Mouse (Mus musculus): ENCODE results near the gene Cuedc2.
A peak's percentile ranks its signal among the peaks of the same experiment; 100 is the strongest.

The Cuedc2 gene

DNA sequence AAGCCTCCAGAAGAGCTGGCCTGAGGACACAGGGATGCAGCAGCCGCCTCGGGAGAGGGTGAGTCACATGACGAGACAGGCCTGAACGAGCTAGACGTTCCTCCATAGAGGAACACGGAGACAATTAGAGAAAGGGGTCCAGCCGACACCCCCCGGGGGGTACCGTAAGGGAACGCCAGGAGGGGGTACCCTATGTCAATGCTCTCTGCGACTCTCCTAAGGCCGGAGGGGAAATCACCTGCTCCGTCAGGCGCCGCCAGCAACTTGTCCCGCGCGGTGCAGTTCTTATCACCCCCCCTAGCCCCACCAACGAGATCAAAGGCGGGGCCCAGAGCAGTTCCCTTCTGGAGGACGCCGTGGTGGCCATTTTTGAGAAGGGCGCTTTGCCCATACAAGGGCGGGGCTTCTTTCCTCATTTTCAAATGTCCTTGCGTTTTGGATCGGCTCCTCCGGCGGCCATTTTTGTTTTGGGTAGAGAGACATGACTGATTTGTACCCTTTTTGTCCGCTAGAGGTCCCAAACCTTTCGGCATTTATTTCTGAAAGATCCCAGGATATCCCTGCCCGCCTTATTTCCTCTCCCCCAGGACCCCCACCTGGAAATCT lies at the start of gene Cuedc2:
Gene Cuedc2 (minus strand): TSS at position 372 of the 606 bp plus-strand sequence.
- peak; percentile 95 to 99 for DNase-seq (ENCODE audit: low spot score in 2 of 2)

- no peak for DNase-seq (ENCODE audit: low spot score in 2 of 2)
These were observed 43.8 kb upstream of the Cuedc2 start for GRCm38 (mm10) chr19:46382275-46382674.

DNA sequence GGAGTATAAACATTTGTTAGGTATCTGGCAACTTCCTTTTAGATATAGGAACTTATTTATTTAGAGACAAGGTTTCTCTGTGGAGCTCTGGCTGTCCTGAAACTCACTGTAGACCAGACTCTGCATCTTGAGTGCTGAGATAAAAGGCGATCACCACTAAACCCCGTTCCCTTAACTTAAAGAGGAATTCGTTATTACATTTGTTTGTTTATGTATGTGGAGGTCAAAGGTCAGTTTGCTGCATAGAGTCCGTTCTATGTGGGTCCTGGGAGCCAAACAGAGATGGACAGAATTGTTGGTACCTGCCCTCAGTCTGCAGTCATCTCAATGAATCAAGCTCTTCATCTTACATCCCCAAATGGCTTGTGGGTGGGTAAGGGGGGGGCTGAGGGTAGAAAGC lies 37.4 kb upstream of the Cuedc2 start:
- no peak for DNase-seq (ENCODE audit: low spot score in 2 of 2)

DNA sequence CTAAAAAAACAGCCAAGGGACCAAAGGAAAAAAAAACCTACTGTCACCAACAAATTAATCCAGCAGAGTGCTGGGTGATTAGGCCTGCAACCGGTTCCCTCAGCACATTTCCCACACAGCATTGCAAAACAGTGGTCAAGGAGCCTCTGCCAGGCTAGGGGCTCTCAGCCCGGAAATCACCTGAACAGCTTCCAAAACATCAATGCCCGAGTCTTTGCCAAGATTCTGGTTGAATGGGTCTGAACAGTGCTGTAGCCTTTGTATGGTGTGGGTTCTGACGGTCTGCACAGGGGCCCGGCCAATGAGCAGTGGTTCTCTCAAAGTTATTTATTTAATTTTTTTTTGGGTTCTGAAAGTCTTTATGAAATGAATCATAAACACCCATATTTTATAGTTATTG lies 37.0 kb upstream of the Cuedc2 start:
- DNase-seq (ENCODE audit: low spot score in 2 of 2), result no peak

GRCm38 (mm10) chr19:46374477-46375088 lies 36.1 kb upstream of the Cuedc2 start:
- no peak for DNase-seq (ENCODE audit: low spot score in 2 of 2)

DNA sequence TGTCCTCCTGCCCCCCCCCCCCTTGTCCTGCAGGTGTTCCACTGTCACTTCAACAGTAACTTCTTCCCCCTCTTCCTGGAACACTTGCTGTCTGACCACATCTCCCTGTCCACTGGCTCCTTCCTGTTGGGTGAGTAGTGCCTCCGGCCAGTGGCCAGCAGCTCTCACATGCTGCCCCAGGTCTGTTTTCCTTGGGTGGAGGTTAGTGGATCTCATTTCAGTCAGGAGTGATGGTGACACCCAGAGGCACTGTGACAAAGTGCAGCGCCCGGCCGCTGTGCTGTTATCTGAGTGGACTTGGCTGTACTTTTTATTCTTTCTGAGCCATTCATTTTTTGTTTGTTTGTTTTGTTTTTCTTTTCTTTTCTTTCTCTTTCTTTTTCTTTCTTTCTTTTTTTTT lies 30.7 kb upstream of the Cuedc2 start:
- peak; percentile 62 to 67 for DNase-seq (ENCODE audit: low spot score in 2 of 2)

GRCm38 (mm10) chr19:46367798-46368590 lies 29.5 kb upstream of the Cuedc2 start:
- DNase-seq (ENCODE audit: low spot score in 2 of 2), result no peak

GRCm38 (mm10) chr19:46363294-46364009 lies 24.9 kb upstream of the Cuedc2 start:
- DNase-seq (ENCODE audit: low spot score in 2 of 2), result no peak

- no peak for DNase-seq (ENCODE audit: low spot score in 2 of 2)
These were observed 23.6 kb upstream of the Cuedc2 start for GRCm38 (mm10) chr19:46362104-46362503.

DNA sequence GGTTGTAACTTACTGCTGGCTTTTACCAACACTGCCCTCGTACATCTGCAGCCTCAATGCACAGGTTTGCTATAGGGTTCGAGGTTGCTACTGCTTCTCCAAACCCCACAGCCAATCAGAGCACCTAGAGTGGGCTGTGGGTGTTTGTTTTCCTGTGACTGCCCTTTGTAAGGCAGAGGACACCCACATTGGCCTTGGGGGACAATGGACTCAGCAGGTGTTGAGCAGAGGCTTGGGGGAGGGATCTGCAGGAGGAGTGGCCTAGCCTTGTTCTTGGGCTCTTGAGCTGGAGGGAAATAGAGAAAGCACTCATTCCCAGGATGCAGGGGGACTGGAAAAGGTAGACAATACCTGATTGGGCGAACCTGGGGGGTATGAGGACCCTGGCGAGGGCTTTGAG lies 19.9 kb upstream of the Cuedc2 start:
- no peak for DNase-seq (ENCODE audit: low spot score in 2 of 2)

- DNase-seq (ENCODE audit: low spot score in 2 of 2), result no peak
These were observed 19.1 kb upstream of the Cuedc2 start for GRCm38 (mm10) chr19:46357344-46358280.

- peak; percentile 81 to 85 for DNase-seq (ENCODE audit: low spot score in 2 of 2)
These were observed 18.2 kb upstream of the Cuedc2 start for GRCm38 (mm10) chr19:46356701-46357138.

GRCm38 (mm10) chr19:46350168-46350932 lies 11.8 kb upstream of the Cuedc2 start, which contains the start of gene 2310034G01Rik:
Gene 2310034G01Rik (minus strand): TSS chr19:46350302.
- DNase-seq (ENCODE audit: low spot score in 2 of 2), result no peak

- no peak for DNase-seq (ENCODE audit: low spot score in 2 of 2)
These were observed 11.0 kb upstream of the Cuedc2 start for GRCm38 (mm10) chr19:46349550-46349949.

DNA sequence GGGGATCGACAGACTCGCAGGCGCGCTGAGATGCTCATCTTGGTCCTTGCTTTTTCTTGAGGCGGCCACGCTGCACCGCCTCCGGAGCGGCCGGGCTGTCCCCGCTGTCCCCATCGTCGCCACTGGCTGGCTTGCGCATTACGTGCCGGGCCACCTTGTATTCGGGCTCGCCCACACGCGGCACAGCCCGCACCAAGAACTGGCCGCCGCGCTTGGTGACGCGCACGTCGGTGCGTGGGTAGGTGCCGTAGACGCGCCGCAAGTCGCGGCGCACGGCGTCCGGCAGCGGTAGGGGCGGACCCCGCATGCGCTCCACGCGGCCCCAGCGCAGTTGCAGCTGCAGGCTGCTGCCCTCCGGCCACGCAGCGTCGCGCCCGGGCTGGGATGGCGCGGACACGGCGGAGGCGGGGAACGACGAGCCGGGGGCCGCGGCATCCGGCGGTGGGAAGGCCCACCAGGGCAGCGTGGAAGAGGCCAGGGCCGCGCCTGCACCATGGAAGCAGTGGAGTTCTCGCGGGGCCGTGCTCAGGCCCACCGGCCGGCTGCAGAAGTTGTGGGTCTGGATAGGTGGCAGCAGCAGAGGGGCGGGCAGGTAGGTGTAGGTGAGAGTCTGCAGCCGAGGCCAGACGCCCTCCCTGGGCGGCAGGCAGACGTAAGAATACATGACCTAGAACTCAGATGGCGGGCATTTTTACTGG lies 10.4 kb upstream of the Cuedc2 start:
- peak; percentile 68 to 75 for DNase-seq (ENCODE audit: low spot score in 2 of 2)

DNA sequence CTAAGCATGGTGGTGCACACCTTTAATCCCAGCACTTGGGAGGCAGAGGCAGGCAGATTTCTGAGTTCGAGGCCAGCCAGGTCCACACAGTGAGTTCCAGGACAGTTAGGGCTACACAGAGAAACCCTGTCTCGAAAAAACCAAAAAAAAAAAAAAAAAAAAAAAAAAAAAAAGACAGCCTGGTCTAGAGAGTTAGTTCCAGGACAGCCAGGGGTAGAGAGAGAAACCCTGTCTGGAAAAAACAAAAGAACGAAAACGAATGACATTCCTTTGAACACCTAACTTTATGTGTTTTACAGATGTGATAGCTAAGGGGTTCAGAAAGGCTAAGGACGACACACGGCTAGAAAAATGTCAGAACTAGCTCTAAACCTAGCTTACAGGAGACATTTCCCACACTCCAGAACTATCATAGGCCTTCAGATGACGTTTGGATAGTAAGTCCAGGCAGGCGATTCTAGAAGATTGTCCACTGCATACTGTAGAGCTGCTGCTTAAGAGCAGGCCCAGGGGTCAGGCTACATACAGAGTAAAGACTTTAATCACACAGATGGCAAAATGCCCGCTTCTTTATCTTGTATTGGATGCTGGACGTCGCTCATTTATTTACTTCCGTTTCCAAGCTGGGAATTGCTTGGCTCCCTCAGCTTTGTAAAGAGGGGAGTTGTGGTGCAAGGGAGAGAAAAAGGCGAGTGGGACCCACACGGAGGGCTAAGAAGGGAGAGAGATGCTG lies 9.6 kb upstream of the Cuedc2 start:
- no peak for DNase-seq (ENCODE audit: low spot score in 2 of 2)

- no peak for DNase-seq (ENCODE audit: low spot score in 2 of 2)
These were observed 8.6 kb upstream of the Cuedc2 start for GRCm38 (mm10) chr19:46347146-46347545.

DNA sequence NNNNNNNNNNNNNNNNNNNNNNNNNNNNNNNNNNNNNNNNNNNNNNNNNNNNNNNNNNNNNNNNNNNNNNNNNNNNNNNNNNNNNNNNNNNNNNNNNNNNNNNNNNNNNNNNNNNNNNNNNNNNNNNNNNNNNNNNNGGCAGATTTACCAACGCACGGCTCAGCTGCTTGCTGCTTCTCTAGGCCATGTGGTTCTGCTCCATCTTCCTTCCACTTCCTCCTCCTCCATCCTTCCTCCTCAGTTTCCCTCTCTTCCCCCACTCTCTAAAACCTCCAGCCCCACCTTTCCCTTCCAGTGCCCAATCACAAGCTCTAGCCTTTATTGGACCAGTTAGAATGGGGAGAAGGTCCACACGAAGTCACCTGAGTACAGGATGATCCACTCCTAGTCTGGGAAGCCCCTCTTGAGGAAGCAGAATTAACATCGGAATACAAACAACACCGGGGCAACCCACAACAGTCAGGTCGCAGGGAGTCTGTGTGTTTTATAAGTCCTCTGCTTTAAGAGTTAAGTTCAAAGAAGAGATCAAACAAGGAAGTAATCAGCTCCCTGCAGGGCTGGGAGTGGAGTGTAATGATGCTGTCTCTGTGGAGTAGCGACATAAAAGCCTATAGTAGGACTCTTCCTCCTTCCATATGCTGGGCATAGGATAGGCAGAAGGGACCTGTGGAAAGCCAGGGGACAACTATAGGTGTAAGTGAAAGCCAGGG lies 6.4 kb upstream of the Cuedc2 start:
- no peak for DNase-seq (ENCODE audit: low spot score in 2 of 2)

Measured in heart, adult 9 months (tissue).